Mouse (Mus musculus): ENCODE data around the gene Ube2f. TPM values are rescaled to one million over a fixed set of nuclear protein-coding genes. Genes with fewer than 3 reads are reported as not detected.

Gene Ube2f
- total RNA-seq (2014; fragmentation: Nextera tagmentation) (85.6 and 90.7 TPM in 2 replicates), total RNA-seq (2017) (52.9 and 61.3 TPM in 2 replicates), polyA plus RNA-seq (2012) (11.9 and 16.6 TPM in 2 replicates)

DNA sequence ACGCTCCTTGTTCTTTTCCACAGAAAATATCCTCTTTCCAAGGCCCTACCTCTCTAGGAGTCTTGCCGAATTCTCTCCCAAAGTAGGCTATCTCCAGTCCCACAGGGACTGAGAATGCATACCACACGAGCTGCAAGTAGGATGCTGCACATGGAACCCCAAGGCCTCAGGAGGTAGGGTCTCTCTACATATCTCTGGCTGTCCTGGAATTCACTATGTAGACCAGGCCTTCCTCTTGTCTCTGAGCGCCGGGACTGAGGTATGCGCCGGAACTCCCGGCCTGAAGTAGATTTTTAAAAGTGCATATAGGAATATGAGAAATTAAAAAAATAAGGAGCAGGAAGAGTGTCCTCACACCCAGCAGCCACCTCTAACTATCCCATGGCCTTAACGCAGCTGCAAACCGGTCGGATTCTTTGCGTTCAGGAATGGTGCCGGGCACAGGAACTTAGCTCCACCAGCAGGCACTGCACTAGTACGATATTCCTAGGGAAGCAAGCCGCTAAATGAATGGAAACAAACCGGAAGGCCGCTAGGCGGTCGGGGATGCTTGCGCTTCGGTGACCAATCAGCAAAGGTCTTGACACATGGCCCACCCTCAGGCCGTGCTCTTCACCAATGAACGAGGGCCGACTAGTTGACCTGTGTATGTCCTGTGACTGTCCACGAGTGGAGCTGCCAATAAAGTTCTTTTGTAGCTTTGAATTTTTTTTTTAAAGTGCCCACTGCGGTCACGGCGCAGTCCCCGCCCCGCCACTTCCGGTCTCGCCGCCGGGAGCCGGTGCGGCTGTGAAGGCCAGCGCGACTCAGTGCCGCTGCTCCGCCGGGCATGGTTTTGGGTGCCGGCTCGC is at the start of gene Ube2f:
Gene Ube2f, plus strand, starts transcription at position 741 of the 851 bp plus-strand sequence.
- ATAC-seq (ENCODE audit: extremely low read depth, insufficient number of reproducible peaks, low FRiP score, poor library complexity, severe bottlenecking) (peak; percentile 90), DNase-seq (ENCODE audit: low spot score) (peak; percentile 100)
- peaks cover 3% of the 10 kb centered on the region; the same call in 1 of the 2 replicates for H3K27me3 ChIP-seq (ENCODE audit: insufficient read depth, low read length)
- H3K36me3 ChIP-seq (replicated peaks), result peaks cover 24% of the 10 kb centered on the region
- TF ChIP-seq TAL1 (conservative IDR thresholded peaks at IDR 0.05; ENCODE audit: low read depth, low read length), result no peak
- no peak for TF ChIP-seq CTCF (IDR thresholded peaks at IDR 0.05; ENCODE audit: low read depth, low read length)
- no peak for TF ChIP-seq GATA1 (IDR thresholded peaks at IDR 0.05; ENCODE audit: borderline replicate concordance, low read length)
- no peak for TF ChIP-seq POLR2AphosphoS5 (IDR thresholded peaks at IDR 0.05; ENCODE audit: insufficient replicate concordance, low read depth, low read length)
- no peaks in the 10 kb centered on the region for H3K9me3 ChIP-seq (replicated peaks)
- H3K4me1 ChIP-seq (ENCODE audit: insufficient read depth, low read depth, low read length), result peaks cover 56% of the 10 kb centered on the region
- H3K4me3 ChIP-seq (ENCODE audit: low read depth, low read length), result peak within 1 kb of the TSS; percentile 91

DNA sequence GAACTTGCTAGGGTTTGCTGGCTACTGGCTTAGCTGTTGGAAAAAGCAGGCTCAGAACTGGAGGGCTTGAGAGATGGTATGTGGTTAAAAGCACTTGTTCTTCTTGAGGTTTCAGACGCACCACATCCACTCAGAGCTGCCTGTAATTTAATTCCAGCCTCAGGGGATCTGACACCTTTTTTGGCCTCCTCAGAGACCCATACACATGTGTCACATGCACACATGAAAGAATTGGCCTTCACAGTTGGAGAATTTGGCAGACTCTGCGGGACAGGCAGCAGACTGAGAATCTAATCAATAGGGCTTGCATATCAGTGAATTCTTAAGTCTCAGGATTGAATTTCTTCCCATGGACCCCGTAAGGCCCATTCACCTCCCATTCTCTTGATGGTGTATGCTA is 49.0 kb upstream of the Ube2f start:
- H3K27me3 ChIP-seq (ENCODE audit: insufficient read depth, low read length), result peaks cover 3% of the 10 kb centered on the region; the same call in 1 of the 2 replicates
- no peaks in the 10 kb centered on the region for H3K9me3 ChIP-seq (replicated peaks)
- ATAC-seq (ENCODE audit: extremely low read depth, insufficient number of reproducible peaks, low FRiP score, poor library complexity, severe bottlenecking), result no peak
- H3K4me3 ChIP-seq (ENCODE audit: low read depth, low read length), result no peak overlapping the region
- no peaks in the 10 kb centered on the region for H3K36me3 ChIP-seq (replicated peaks)
- DNase-seq (ENCODE audit: low spot score), result no peak
- TF ChIP-seq GATA2 (IDR thresholded peaks at IDR 0.05; ENCODE audit: borderline replicate concordance, low read depth, low read length), result no peak
- no peak for TF ChIP-seq CTCF (IDR thresholded peaks at IDR 0.05; ENCODE audit: low read depth, low read length)
- TF ChIP-seq TAL1 (conservative IDR thresholded peaks at IDR 0.05; ENCODE audit: low read depth, low read length), result no peak
- TF ChIP-seq GATA1 (IDR thresholded peaks at IDR 0.05; ENCODE audit: borderline replicate concordance, low read length), result no peak
- no peak for TF ChIP-seq POLR2AphosphoS5 (IDR thresholded peaks at IDR 0.05; ENCODE audit: insufficient replicate concordance, low read depth, low read length)
- no peaks in the 10 kb centered on the region for H3K4me1 ChIP-seq (ENCODE audit: insufficient read depth, low read depth, low read length)

DNA sequence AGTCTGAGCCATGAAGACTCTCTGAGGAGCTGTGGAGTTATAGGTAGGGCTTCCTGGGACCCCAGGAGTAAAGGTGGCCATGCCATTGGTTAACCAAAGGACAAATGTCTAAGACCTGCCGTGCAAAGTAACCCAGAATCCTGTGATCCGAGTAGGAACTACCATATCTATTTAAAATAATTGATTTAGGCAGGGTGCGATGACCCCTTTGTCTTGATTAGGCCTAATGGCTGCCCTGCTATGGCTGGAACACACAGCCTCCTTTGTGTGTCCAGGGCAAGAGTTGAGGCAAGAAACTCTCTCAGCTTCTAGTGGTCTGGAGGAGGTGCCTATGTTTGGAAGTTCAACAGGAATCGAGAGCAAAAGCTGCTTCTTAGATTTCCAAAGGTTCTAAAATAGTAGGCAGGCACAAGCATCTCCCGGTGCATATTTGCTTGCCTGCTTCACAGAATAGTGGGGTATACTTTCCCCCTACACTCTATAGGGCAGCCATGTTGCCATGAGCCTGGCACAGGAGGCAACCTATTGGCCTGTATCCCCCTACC is 45.8 kb upstream of the Ube2f start:
- no peak for DNase-seq (ENCODE audit: low spot score)
- no peak for ATAC-seq (ENCODE audit: extremely low read depth, insufficient number of reproducible peaks, low FRiP score, poor library complexity, severe bottlenecking)
- H3K4me3 ChIP-seq (ENCODE audit: low read depth, low read length), result no peak overlapping the region
- no peaks in the 10 kb centered on the region for H3K36me3 ChIP-seq (replicated peaks)
- no peak for TF ChIP-seq GATA1 (IDR thresholded peaks at IDR 0.05; ENCODE audit: borderline replicate concordance, low read length)
- H3K27me3 ChIP-seq (ENCODE audit: insufficient read depth, low read length), result peaks cover 3% of the 10 kb centered on the region; the same call in 1 of the 2 replicates
- H3K9me3 ChIP-seq (replicated peaks), result no peaks in the 10 kb centered on the region
- no peaks in the 10 kb centered on the region for H3K4me1 ChIP-seq (ENCODE audit: insufficient read depth, low read depth, low read length)

DNA sequence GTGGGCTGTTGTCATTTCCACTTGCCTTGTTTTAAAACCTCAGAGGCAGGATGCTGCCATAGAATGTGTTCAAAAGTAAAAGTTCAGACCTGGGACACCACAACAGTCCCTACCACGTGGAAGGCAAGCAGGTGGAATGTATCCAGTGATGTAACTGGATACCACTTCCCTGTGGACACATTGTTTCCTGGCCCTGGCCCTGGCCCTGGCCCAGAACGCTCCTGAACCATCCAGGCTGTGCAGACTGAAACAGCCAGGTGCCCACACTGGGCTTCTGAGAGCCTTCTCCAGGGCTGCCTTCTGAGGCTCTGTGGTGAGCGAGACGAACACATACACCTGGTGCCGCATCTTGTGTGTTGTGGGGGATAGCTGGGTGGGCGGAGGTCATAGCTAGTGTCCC is 44.5 kb upstream of the Ube2f start:
- H3K9me3 ChIP-seq (replicated peaks), result no peaks in the 10 kb centered on the region
- H3K4me1 ChIP-seq (ENCODE audit: insufficient read depth, low read depth, low read length), result no peaks in the 10 kb centered on the region
- TF ChIP-seq CTCF (IDR thresholded peaks at IDR 0.05; ENCODE audit: low read depth, low read length), result no peak
- TF ChIP-seq POLR2AphosphoS5 (IDR thresholded peaks at IDR 0.05; ENCODE audit: insufficient replicate concordance, low read depth, low read length), result no peak
- TF ChIP-seq GATA2 (IDR thresholded peaks at IDR 0.05; ENCODE audit: borderline replicate concordance, low read depth, low read length), result no peak
- TF ChIP-seq TAL1 (conservative IDR thresholded peaks at IDR 0.05; ENCODE audit: low read depth, low read length), result no peak
- no peak for TF ChIP-seq GATA1 (IDR thresholded peaks at IDR 0.05; ENCODE audit: borderline replicate concordance, low read length)
- no peak for ATAC-seq (ENCODE audit: extremely low read depth, insufficient number of reproducible peaks, low FRiP score, poor library complexity, severe bottlenecking)
- no peak overlapping the region for H3K4me3 ChIP-seq (ENCODE audit: low read depth, low read length)
- H3K36me3 ChIP-seq (replicated peaks), result no peaks in the 10 kb centered on the region
- no peak for DNase-seq (ENCODE audit: low spot score)
- H3K27me3 ChIP-seq (ENCODE audit: insufficient read depth, low read length), result no peaks in the 10 kb centered on the region

DNA sequence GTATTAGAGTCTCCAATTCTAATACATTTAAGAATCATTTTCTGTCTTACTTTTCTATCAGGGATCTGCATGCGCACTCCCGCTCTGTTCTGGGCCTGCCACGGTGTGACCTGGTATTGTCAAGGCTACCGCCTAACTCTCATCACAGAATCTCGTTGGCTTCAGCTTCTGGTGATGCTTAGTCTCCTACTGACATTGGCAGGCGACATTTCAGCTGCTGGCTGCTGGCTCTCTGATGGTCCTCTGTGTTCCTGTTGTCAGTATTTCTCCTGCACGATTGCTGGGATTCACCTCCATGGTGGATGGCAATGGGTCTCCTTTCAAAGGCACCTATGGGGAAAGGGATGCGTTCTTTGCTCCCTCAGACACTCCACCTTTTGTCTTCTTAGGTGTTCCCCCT is 43.8 kb upstream of the Ube2f start:
- no peak overlapping the region for H3K4me3 ChIP-seq (ENCODE audit: low read depth, low read length)
- ATAC-seq (ENCODE audit: extremely low read depth, insufficient number of reproducible peaks, low FRiP score, poor library complexity, severe bottlenecking) (no peak), DNase-seq (ENCODE audit: low spot score) (no peak)
- H3K9me3 ChIP-seq (replicated peaks), result no peaks in the 10 kb centered on the region
- H3K36me3 ChIP-seq (replicated peaks), result no peaks in the 10 kb centered on the region
- H3K27me3 ChIP-seq (ENCODE audit: insufficient read depth, low read length), result no peaks in the 10 kb centered on the region
- no peaks in the 10 kb centered on the region for H3K4me1 ChIP-seq (ENCODE audit: insufficient read depth, low read depth, low read length)
- TF ChIP-seq GATA1 (IDR thresholded peaks at IDR 0.05; ENCODE audit: borderline replicate concordance, low read length), result no peak
- no peak for TF ChIP-seq CTCF (IDR thresholded peaks at IDR 0.05; ENCODE audit: low read depth, low read length)
- no peak for TF ChIP-seq GATA2 (IDR thresholded peaks at IDR 0.05; ENCODE audit: borderline replicate concordance, low read depth, low read length)
- no peak for TF ChIP-seq TAL1 (conservative IDR thresholded peaks at IDR 0.05; ENCODE audit: low read depth, low read length)

DNA sequence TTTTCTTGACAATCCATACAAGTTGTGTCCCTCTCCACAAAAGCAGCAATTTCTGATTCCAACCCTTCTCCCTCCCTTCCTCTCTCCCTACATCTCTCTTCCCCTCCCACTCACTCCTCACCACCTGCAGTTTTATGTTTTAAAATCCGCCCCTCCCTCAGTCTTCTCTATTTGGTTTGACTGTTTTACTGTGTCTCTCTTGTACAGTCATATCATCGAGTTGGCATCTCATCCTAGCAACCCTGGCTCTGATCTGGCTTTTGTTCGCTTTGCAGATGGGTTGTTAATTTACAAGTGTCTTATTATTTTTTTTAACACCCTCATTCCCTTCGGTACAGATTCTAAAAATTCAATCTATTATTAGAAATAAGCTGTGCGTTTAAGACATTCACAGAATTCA is 43.2 kb upstream of the Ube2f start:
- ATAC-seq (ENCODE audit: extremely low read depth, insufficient number of reproducible peaks, low FRiP score, poor library complexity, severe bottlenecking), result no peak
- TF ChIP-seq TAL1 (conservative IDR thresholded peaks at IDR 0.05; ENCODE audit: low read depth, low read length) (no peak), POLR2AphosphoS5 (IDR thresholded peaks at IDR 0.05; ENCODE audit: insufficient replicate concordance, low read depth, low read length) (no peak), GATA2 (IDR thresholded peaks at IDR 0.05; ENCODE audit: borderline replicate concordance, low read depth, low read length) (no peak), GATA1 (IDR thresholded peaks at IDR 0.05; ENCODE audit: borderline replicate concordance, low read length) (no peak), CTCF (IDR thresholded peaks at IDR 0.05; ENCODE audit: low read depth, low read length) (no peak)
- H3K4me1 ChIP-seq (ENCODE audit: insufficient read depth, low read depth, low read length), result no peaks in the 10 kb centered on the region

More for the DNA sequence above, 43.2 kb upstream of the Ube2f start:
- Histone ChIP-seq H3K36me3 (replicated peaks) (no peaks in the 10 kb centered on the region), H3K4me3 (ENCODE audit: low read depth, low read length) (no peak overlapping the region), H3K27me3 (ENCODE audit: insufficient read depth, low read length) (no peaks in the 10 kb centered on the region), H3K9me3 (replicated peaks) (no peaks in the 10 kb centered on the region)
- DNase-seq (ENCODE audit: low spot score), result no peak
